Mouse (Mus musculus): Measurements from ENCODE around the gene Rftn1.

DNA sequence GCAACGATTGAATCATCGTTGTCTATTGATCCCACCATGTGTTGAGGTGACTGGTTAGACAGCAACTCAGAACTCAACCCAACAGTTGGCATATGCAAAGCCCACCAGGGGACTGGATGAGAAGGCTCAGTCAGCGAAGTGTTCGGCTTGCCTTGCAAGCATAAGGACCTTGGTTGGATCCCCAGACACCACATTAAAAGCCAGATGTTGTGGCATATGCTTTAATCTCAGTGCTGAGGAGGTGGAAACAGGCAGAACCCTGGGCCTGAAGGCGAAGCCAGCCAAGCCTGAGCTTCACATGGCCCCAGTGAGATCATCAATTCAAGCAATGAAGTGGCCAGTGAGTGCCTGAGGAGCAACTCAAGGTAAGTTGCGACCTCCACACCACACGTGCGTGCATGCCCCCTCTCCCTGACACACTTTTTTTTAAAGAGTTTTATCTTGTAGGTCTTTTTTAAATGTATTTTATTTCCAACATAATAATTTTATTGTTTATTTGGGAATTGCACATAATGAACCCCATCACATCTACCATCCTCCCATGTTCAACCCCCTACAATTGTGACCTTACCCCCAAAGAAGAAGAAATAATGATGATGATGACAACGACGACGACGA is 11.5 kb upstream of the Rftn1 start:
- TF ChIP-seq POLR2A (IDR thresholded peaks at IDR 0.05; ENCODE audit: insufficient read depth, low read depth, low read length) (no peak), CTCF (IDR thresholded peaks at IDR 0.05) (no peak)
